Mouse (Mus musculus) kidney, embryonic 15.5 days (tissue): Measurements from ENCODE around the gene Usp7. TPM values are rescaled to one million over a fixed set of nuclear protein-coding genes. Genes with fewer than 3 reads are reported as not detected.

Experiments
- ATAC-seq: fragments of 200-750 bp; cut with Nextera tagmentation; replicated peaks from 2 replicates; pipeline ENCODE4 v1.8.0; 2017; ENCODE audit warnings: moderate TSS enrichment; ENCODE audit not compliant: low FRiP score
- H3K27ac ChIP-seq: fragments of 300-500 bp; sonication (generic); 2 replicates; pipeline ENCODE4 v1.5.1; 2015; ENCODE audit warnings: mild to moderate bottlenecking, inconsistent platforms
- H3K27me3 ChIP-seq: fragments of 300-500 bp; sonication (generic); 2 replicates; pipeline ENCODE4 v1.6.1; 2015; ENCODE audit warnings: inconsistent platforms
- H3K36me3 ChIP-seq: fragments of 300-500 bp; sonication (generic); 2 replicates; pipeline ENCODE4 v1.6.1; 2015; ENCODE audit warnings: inconsistent platforms
- H3K4me1 ChIP-seq: fragments of 300-500 bp; sonication (generic); 2 replicates; pipeline ENCODE4 v1.6.1; 2015; ENCODE audit warnings: inconsistent platforms
- H3K4me2 ChIP-seq: fragments of 300-500 bp; sonication (generic); 2 replicates; pipeline ENCODE4 v1.6.1; 2015; ENCODE audit warnings: moderate library complexity, mild to moderate bottlenecking, inconsistent platforms
- H3K4me3 ChIP-seq: fragments of 300-500 bp; sonication (generic); replicated peaks from 2 replicates; pipeline ENCODE4 v1.5.1; 2015; ENCODE audit warnings: mild to moderate bottlenecking, inconsistent platforms
- H3K9ac ChIP-seq: fragments of 300-500 bp; sonication (generic); 2 replicates; pipeline ENCODE4 v1.6.1; 2015; ENCODE audit warnings: mild to moderate bottlenecking, inconsistent platforms
- H3K9me3 ChIP-seq: fragments of 300-500 bp; sonication (generic); replicated peaks from 2 replicates; pipeline ENCODE4 v1.6.1; 2016; ENCODE audit warnings: inconsistent platforms
- WGBS: fragments of 180-500 bp; shearing (Covaris S2); methylation state at CpG from one replicate; pipeline ENCODE4 v1.1.7; 2015; ENCODE audit warnings: mixed read lengths; 5-methylcytosine and 5-hydroxymethylcytosine counted together
- polyA plus RNA-seq: library from polyadenylated mRNA; unstranded; fragments of >200 nt; fragmentation: Nextera tagmentation; extraction: Ambion mirVana; gene quantifications from 2 replicates; pipeline ENCODE4 v1.2.1, GENCODE M21; 2015

The Usp7 gene
- polyA plus RNA-seq = 26.4 and 31.3 TPM in 2 replicates

DNA sequence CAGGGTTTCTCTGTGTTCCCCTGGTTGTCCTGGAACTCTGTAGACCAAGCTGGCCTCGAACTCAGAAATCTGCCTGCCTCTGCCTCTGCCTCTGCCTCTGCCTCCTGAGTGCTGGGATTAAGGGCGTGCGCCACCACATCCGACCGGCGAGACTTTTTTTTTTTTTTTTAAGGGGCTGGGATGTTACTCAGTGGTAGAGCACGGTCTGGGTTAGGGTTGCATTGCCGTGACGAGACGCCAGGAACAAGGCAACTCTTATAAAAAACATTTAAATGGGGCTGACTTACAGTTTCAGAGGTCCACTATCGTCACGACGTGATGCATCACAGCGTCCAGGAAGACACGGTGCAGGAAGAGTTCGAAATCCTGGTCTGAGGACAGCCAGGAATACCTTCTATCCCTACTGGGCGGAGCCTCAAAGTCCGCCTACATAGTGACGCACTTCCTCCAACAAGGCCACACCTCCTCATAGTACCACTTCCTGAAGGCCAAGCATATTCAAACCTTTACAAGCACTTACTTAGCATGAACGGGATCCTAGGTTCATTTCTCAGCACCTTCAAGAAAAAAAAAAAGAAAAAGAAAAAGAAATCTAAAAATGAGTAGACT, at the start of gene Usp7:
Gene Usp7 (minus strand): TSS at position 360 of the 609 bp plus-strand sequence.
- H3K36me3 ChIP-seq = no peaks in the 10 kb centered on the region
- H3K27me3 ChIP-seq = no peaks in the 10 kb centered on the region
- no peaks in the 10 kb centered on the region; the same call in 1 of the 2 replicates for H3K4me1 ChIP-seq
- WGBS = 91% methylated on average over 20 of the region's 20 CpGs
- no peak within 1 kb of the TSS for H3K27ac ChIP-seq
- H3K4me2 ChIP-seq = no peak within 1 kb of the TSS
- H3K9me3 ChIP-seq = no peaks in the 10 kb centered on the region
- ATAC-seq = no peak
- no peak within 1 kb of the TSS for H3K9ac ChIP-seq
- H3K4me3 ChIP-seq = no peak within 1 kb of the TSS

DNA sequence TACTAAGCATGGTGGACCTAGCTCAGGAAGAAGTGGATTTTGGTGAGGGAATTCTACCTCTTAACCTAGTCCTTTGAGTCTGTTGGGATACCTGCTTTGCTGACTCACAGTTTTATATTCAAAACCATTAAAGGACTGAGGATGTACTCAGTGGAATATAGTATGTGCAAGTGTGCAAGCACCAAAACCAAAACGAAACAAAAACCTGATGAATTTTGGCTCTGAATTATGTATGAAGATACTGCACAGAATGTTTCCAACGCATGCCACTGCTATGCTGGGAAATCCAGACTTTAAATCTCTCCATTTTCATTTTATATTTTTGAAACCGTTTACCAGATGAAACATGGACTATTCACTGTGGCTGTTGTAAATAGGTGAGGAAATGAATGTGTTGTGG, 48.4 kb upstream of the Usp7 start:
- H3K4me1 ChIP-seq = no peaks in the 10 kb centered on the region
- WGBS = 91% methylated on average over 3 of the region's 3 CpGs
- no peaks in the 10 kb centered on the region for H3K9me3 ChIP-seq
- peaks cover 82% of the 10 kb centered on the region for H3K36me3 ChIP-seq
- no peaks in the 10 kb centered on the region for H3K27me3 ChIP-seq
- H3K9ac ChIP-seq = no peak overlapping the region
- H3K27ac ChIP-seq = no peak overlapping the region
- no peak overlapping the region for H3K4me3 ChIP-seq
- no peak overlapping the region for H3K4me2 ChIP-seq
- ATAC-seq = no peak

DNA sequence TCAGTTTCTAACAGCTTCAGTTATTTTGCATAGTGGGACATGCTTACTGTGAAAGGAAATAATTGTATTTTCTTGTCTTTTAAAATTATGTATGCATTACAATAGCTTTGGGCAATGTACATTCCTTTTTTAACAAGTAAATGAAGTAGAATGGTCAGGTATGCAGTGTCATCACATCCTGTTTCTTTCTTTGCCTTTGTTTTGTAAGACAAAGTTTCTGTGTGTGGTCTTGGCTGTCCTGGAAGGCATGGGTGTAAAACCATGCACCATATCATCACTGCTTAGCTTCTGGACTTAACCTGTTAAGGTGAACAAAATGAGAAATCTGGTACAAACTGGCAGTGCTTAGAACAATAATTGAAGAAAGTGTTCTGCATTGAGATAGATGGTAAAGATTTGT, 46.8 kb upstream of the Usp7 start:
- no peak for ATAC-seq
- Histone ChIP-seq H3K36me3 (peaks cover 89% of the 10 kb centered on the region), H3K4me3 (no peak overlapping the region), H3K9ac (no peak overlapping the region), H3K4me2 (no peak overlapping the region), H3K27me3 (no peaks in the 10 kb centered on the region), H3K9me3 (no peaks in the 10 kb centered on the region), H3K4me1 (peaks cover 10% of the 10 kb centered on the region; the same call in 1 of the 2 replicates), H3K27ac (no peak overlapping the region)

DNA sequence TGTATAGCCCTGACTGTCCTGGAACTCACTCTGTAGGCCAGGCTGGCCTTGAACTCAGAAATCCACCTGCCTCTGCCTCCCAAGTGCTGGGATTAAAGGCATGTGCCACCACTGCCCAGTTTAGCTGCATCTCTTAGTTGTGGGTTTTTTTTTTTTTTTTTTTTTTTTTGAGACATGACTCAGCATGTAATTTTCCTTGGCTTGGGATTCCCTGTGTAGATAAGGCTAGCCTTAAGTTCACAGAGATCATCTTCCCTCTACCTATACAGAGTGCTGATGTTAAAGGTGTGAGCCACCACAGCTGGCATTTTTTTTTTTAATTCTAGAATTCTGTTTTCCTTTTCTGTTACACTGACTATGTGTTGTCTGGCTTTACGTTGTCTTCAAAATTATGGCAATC, 45.5 kb upstream of the Usp7 start:
- H3K9ac ChIP-seq = no peak overlapping the region
- no peaks in the 10 kb centered on the region for H3K27me3 ChIP-seq
- H3K4me1 ChIP-seq = peaks cover 21% of the 10 kb centered on the region
- H3K4me3 ChIP-seq = no peak overlapping the region
- WGBS = 94% methylated on average over 1 of the region's 1 CpGs
- no peak overlapping the region for H3K27ac ChIP-seq
- peaks cover 88% of the 10 kb centered on the region for H3K36me3 ChIP-seq
- no peak overlapping the region for H3K4me2 ChIP-seq
- ATAC-seq = no peak
- no peaks in the 10 kb centered on the region for H3K9me3 ChIP-seq

DNA sequence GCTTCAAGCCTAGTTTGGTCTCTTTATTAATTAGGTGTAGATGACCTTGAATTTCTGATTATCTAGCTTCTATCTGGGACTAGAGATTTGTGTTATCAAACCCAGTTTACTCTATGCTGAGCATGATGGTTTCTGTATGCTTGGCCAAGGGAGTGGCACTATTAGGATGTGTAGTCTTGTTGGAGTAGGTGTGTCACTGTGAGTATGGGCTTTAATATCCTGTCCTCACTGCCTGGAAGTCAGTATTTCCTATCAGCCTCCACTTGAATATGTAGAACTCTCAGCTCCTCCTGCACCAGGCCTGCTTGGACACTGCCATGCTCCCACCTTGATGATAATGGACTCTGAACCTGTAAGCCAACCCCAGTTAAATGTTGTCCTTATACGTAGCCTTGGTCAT, 44.8 kb upstream of the Usp7 start:
- no peak overlapping the region for H3K9ac ChIP-seq
- no peak overlapping the region for H3K4me2 ChIP-seq
- H3K27ac ChIP-seq = no peak overlapping the region
- no peaks in the 10 kb centered on the region for H3K27me3 ChIP-seq
- no peaks in the 10 kb centered on the region for H3K9me3 ChIP-seq
- peaks cover 87% of the 10 kb centered on the region for H3K36me3 ChIP-seq
- ATAC-seq = no peak
- WGBS = 94% methylated on average over 1 of the region's 1 CpGs
- H3K4me1 ChIP-seq = peaks cover 26% of the 10 kb centered on the region
- no peak overlapping the region for H3K4me3 ChIP-seq

DNA sequence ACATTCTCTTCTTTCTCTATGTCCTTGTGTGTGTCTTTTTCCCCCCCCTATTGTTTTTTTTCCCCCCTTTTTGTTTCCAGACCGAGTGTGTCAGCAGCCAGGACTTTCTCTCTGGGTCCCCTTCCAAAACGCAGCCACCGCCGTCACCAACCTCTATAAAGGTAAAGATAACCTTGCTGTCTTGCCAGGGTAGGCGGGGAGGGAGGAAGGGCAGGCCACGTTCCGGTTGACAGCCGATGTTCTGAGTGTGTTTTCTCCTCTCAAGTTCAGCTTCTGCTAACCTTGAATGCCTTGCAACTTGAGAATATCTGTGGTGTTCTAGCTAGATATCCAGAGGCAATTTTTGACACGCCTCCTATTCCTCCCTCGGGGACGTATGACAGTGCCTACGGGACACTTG, 39.1 kb upstream of the Usp7 start:
- WGBS = 3% methylated on average over 12 of the region's 12 CpGs

DNA sequence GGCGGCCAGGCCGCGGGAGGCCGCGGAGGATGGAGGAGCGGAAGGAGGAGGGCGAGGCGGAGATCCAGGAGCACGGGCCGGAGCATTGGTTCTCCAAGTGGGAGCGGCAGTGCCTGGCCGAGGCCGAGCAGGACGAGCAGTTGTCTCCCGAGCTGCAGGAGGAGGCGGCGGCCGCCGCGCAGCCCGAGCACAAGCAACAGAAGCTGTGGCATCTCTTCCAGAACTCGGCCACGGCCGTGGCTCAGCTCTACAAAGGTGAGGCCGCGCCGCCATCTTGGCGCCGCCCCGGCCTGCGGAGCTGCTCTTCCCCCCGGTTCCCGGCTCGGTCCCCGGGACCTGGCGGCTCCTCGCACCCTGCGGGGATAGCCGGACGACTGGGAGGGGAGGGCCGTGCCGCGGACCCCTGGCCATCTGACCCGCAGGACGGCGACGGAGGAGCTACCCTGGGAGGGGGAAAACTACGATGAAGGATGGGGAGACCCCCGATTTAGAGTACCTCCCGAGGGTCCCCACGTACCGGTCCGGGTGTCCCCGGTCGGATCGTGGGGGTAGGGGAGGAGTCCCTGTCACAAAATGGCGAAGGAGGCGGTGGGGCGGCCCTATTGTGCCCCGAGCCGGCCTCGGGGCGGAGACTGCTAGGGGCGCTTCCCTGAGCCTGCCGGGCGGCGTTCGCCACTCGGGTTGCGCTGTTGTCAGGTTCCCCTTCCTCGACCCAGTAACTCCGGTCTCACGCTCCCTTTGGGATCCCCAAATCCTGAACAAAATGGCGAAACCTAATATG, 38.5 kb upstream of the Usp7 start:
- ATAC-seq = peak; percentile 44
- peak overlapping the region; percentile 97 for H3K27ac ChIP-seq
- peak overlapping the region; percentile 83 for H3K4me3 ChIP-seq
- peaks cover 34% of the 10 kb centered on the region for H3K4me1 ChIP-seq
- H3K9ac ChIP-seq = peak overlapping the region; percentile 99
- peaks cover 31% of the 10 kb centered on the region for H3K36me3 ChIP-seq
- H3K4me2 ChIP-seq = peak overlapping the region; percentile 85
- H3K27me3 ChIP-seq = no peaks in the 10 kb centered on the region
- H3K9me3 ChIP-seq = no peaks in the 10 kb centered on the region
- WGBS = 0% methylated on average over 74 of the region's 74 CpGs

More for the DNA sequence above, 39.1 kb upstream of the Usp7 start:
- Histone ChIP-seq H3K36me3 (peaks cover 35% of the 10 kb centered on the region), H3K27ac (peak overlapping the region; percentile 97), H3K27me3 (no peaks in the 10 kb centered on the region), H3K4me3 (peak overlapping the region; percentile 83), H3K9ac (peak overlapping the region; percentile 99), H3K9me3 (no peaks in the 10 kb centered on the region), H3K4me1 (peaks cover 34% of the 10 kb centered on the region), H3K4me2 (peak overlapping the region; percentile 85)
- no peak for ATAC-seq

DNA sequence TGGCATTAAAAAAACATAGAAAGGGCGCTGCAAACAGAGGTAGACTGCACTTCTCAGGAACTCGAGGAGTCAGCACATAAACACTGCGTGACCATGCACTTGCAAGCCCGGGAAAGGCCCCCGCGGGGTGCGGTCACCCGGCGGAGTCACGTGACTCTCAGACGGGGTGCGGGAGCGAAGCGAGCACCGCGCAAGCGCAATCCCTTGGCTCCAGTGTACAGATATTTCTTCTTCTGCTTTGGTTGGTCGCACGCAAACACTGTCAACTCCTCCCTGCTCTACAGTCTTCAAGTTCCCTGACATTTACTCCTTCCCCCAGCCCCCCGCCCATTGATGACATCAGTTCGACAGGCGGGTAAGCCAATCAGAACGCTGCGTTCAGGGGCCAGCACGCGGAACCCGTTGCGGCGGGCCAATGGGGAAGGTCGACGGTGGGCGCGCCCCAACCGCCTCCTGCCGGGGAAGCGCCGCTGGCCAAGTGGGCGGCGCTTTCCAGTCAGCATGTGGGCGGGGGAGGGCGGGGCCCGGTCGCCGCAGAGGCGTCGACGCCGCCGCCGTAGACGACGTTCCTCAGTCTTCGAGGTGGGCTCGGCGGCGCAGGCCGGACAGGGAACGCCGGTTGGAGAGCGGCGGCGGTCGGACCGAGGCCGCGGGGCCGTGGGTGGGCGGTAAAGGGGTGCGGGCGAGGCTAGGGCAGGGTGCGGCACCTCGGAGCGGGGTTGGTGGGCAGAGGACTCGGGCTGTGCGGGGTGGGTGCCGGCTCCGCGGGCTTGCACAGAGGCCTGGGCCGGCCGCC, 37.7 kb upstream of the Usp7 start, which contains the start of gene 1810013L24Rik:
Gene 1810013L24Rik (plus strand): TSS at position 537 of the 796 bp plus-strand sequence.
- H3K9me3 ChIP-seq = no peaks in the 10 kb centered on the region
- peak within 1 kb of the TSS; percentile 99 for H3K9ac ChIP-seq
- H3K4me2 ChIP-seq = peak within 1 kb of the TSS; percentile 97
- under 1% methylated on average over 76 of the region's 80 CpGs for WGBS
- peaks cover 28% of the 10 kb centered on the region for H3K4me1 ChIP-seq
- peak within 1 kb of the TSS; percentile 97 for H3K27ac ChIP-seq
- H3K36me3 ChIP-seq = peaks cover 22% of the 10 kb centered on the region
- peak; percentile 97 for ATAC-seq
- H3K27me3 ChIP-seq = no peaks in the 10 kb centered on the region
- H3K4me3 ChIP-seq = peak within 1 kb of the TSS; percentile 83

DNA sequence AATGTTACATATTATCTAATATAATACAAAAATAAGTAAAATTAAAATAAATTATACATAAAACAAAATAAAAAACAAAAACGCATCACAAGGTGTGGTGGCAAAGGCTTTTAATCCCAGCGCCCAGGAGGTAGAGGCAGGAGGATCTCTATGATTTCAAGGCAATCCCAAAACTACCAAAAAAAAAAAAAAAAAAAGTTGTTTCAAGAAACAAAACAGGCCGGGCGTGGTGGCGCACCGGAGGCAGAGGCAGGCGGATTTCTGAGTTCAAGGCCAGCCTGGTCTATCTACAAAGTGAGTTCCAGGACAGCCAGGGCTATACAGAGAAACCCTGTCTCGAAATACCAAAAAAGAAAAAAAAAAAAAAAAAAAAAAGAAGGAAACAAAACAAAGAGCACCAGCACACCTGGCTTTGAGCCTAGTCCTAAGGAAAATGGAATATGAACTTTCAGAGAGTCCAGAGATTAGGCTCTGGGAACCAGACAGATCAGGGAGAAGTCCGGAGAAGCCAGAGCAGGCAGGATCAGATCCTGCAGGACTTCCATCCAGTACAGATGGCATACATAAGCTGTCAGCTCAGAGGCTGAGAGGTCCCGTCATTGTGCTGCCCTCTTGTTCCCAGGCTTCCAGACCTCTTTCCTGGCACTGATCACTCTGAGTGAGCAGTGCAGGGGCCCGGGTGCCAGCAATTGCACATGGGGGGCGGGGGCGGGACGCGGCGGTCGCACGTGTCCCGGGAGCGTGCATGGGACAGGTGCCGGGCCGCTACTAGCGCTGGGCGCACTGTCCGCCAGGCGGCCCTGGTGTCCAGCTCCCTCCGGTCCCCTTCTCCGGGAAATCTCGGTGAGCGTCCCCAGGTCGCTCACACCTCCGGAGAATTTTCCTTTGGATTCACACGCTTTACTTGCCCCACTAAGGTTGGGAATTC, 36.8 kb upstream of the Usp7 start:
- 10% methylated on average over 33 of the region's 33 CpGs for WGBS
- peaks cover 15% of the 10 kb centered on the region for H3K36me3 ChIP-seq
- peak overlapping the region; percentile 83 for H3K4me3 ChIP-seq
- H3K27ac ChIP-seq = peak overlapping the region; percentile 89
- no peaks in the 10 kb centered on the region for H3K27me3 ChIP-seq
- H3K9ac ChIP-seq = peak overlapping the region; percentile 66
- H3K4me1 ChIP-seq = peaks cover 24% of the 10 kb centered on the region
- no peaks in the 10 kb centered on the region for H3K9me3 ChIP-seq
- peak overlapping the region; percentile 97 for H3K4me2 ChIP-seq
- ATAC-seq = peak; percentile 61

DNA sequence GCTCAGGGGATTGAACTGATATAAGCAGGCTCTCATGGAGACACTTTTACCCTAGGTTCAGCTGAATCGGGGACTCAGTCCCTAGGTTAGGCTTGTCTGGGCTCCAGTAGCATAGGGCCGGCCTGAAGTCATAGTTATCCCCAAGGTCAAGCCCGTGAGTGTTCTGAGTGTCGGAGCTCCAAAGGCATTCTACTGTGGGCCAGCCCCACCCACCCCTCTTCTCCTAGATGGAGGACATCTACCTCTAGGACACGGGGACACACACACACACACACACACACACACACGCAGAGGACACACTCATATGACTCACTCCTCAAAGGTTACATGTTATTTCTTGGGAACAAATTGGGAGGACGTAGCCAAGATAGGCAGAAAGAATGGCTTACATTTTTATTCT, 35.3 kb upstream of the Usp7 start:
- Histone ChIP-seq H3K27ac (no peak overlapping the region), H3K9me3 (no peaks in the 10 kb centered on the region), H3K4me3 (no peak overlapping the region), H3K27me3 (no peaks in the 10 kb centered on the region), H3K36me3 (peaks cover 1% of the 10 kb centered on the region), H3K4me1 (peaks cover 10% of the 10 kb centered on the region), H3K9ac (no peak overlapping the region), H3K4me2 (no peak overlapping the region)
- ATAC-seq = no peak
- 86% methylated on average over 7 of the region's 7 CpGs for WGBS

DNA sequence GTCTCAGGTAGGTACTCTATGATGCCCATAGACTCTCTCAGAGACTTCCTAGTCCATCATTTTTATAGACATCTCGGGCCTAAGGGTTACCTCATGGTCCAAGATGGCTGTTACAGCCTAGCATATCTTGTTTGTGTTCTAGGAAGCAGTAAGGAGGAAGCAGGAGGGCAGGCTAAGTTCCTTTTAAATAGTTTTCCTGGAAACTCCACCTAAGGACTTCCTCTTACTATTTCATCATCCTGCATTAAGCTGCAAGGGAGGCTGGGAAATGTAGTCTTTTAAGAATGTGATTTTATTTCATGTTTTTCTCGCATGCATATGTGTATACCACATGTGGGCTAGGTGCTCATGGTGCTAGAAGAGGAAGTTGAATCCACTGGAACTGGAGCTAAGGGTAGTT, 31.6 kb upstream of the Usp7 start:
- ATAC-seq = 0 out of 2 replicates have a peak, but pooled peaks have one; percentile 50
- no peaks in the 10 kb centered on the region for H3K4me1 ChIP-seq
- H3K27ac ChIP-seq = no peak overlapping the region
- H3K4me2 ChIP-seq = no peak overlapping the region
- no peak overlapping the region for H3K9ac ChIP-seq
- H3K27me3 ChIP-seq = no peaks in the 10 kb centered on the region
- no peak overlapping the region for H3K4me3 ChIP-seq
- no peaks in the 10 kb centered on the region for H3K9me3 ChIP-seq
- WGBS = 78% methylated on average over 2 of the region's 2 CpGs
- H3K36me3 ChIP-seq = no peaks in the 10 kb centered on the region
